Mouse (Mus musculus): Measurements from ENCODE around the gene Marveld2. TPM values are rescaled to one million over a fixed set of nuclear protein-coding genes. Genes with fewer than 3 reads are reported as not detected.

Marveld2 gene
- 9.2 to 15.0 TPM (median 10.3 TPM) in 4 replicates for total RNA-seq (2023)

GRCm38 (mm10) chr13:100616181-100617087 lies at the start of gene Marveld2:
Gene Marveld2, minus strand, starts transcription at chr13:100616971.

GRCm38 (mm10) chr13:100651439-100652186 lies 34.8 kb upstream of the Marveld2 start, which contains the start of gene Taf9:
Gene Taf9, plus strand, starts transcription at chr13:100651579.

GRCm38 (mm10) chr13:100650550-100651438 lies 34.0 kb upstream of the Marveld2 start, which contains the start of the genes Ak6 and Rad17:
Gene Ak6, plus strand, starts transcription at chr13:100650979.
Gene Rad17, minus strand, starts transcription at chr13:100651051.

GRCm38 (mm10) chr13:100552369-100553041 lies 64.3 kb downstream of the Marveld2 start, which contains the start of gene Ocln:
Gene Ocln, minus strand, starts transcription at chr13:100552718.

Other genes with a start within 250 kb of the Marveld2 start
- gene Naip1, start 164.1 kb downstream of the Marveld2 start, total RNA-seq (2023) = 0.17 to 0.19 TPM in 2 of 4 replicates, not detected in the others
- gene Gtf2h2, start 124.4 kb downstream of the Marveld2 start, total RNA-seq (2023) = 50.4 to 58.8 TPM (median 52.8 TPM) in 4 replicates
- gene Ocln, start 64.3 kb downstream of the Marveld2 start, total RNA-seq (2023) = 0.24 TPM in 1 of 4 replicates, not detected in the others
- gene Ak6, start 34.0 kb upstream of the Marveld2 start, total RNA-seq (2023) = 77.6 to 114 TPM (median 112 TPM) in 4 replicates
- 30.3 to 33.0 TPM (median 31.0 TPM) in 4 replicates for gene Rad17, start 34.1 kb upstream of the Marveld2 start, total RNA-seq (2023)
- 17.9 to 39.0 TPM (median 26.3 TPM) in 4 replicates for gene Taf9, start 34.6 kb upstream of the Marveld2 start, total RNA-seq (2023)
- 13.0 to 15.8 TPM (median 13.8 TPM) in 4 replicates for gene Ccdc125, start 52.7 kb upstream of the Marveld2 start, total RNA-seq (2023)
- 27.7 to 32.3 TPM (median 31.1 TPM) in 4 replicates for gene Cdk7, start 114.0 kb upstream of the Marveld2 start, total RNA-seq (2023)
- 20.9 to 31.8 TPM (median 27.9 TPM) in 4 replicates for gene Mrps36, start 127.7 kb upstream of the Marveld2 start, total RNA-seq (2023)
- 0.63 to 2.7 TPM (median 1.5 TPM) in 4 replicates for gene Cenph, start 158.9 kb upstream of the Marveld2 start, total RNA-seq (2023)
- gene Ccnb1, start 169.6 kb upstream of the Marveld2 start, total RNA-seq (2023) = 1.1 to 6.2 TPM (median 4.3 TPM) in 4 replicates
- 99.1 to 102 TPM (median 100 TPM) in 4 replicates for gene Slc30a5, start 216.5 kb upstream of the Marveld2 start, total RNA-seq (2023)

All from B cell, adult 62 days (primary cell).